Mouse (Mus musculus): ENCODE data around the gene Dhx35. TPM values are rescaled to one million over a fixed set of nuclear protein-coding genes. Genes with fewer than 3 reads are reported as not detected.

Gene Dhx35
- polyA plus RNA-seq, 1 experiment from 2014 or later = 13.6 TPM

DNA sequence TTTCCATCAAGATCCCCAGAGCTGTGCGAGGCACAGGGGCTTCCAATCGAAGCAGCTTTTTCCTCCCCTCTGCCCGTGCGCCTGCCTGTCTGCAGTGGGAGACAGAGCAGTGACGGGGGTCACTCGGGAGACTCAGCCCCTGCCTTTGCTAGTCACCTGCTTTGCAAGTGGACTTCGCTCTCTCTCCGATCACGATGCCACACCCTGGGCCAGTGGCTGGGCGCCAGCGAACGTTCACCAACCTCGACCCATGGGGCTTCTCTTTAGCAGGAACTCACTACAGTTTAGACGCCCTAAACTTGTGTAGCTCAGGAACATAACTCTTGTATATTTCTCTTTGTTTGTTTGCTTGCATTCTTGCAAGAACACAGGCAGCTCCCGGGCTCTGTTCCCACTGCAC is 63.0 kb downstream of the Dhx35 start:
- H3K9me3 ChIP-seq = no peaks in the 10 kb centered on the region
- no peak overlapping the region for H3K9ac ChIP-seq
- peak; percentile 86 for ATAC-seq
- 62% methylated on average over 15 of the region's 15 CpGs for WGBS
- no peak overlapping the region for H3K4me3 ChIP-seq (replicated peaks)
- peak overlapping the region; percentile 1; the same call in 1 of the 2 replicates for H3K4me2 ChIP-seq (replicated peaks)
- peaks cover 31% of the 10 kb centered on the region for H3K4me1 ChIP-seq (replicated peaks)
- H3K27ac ChIP-seq = peak overlapping the region; percentile 82
- no peaks in the 10 kb centered on the region for H3K27me3 ChIP-seq (replicated peaks)
- 0 out of 2 replicates have a peak, but pooled peaks cover 3% of the 10 kb centered on the region for H3K36me3 ChIP-seq

DNA sequence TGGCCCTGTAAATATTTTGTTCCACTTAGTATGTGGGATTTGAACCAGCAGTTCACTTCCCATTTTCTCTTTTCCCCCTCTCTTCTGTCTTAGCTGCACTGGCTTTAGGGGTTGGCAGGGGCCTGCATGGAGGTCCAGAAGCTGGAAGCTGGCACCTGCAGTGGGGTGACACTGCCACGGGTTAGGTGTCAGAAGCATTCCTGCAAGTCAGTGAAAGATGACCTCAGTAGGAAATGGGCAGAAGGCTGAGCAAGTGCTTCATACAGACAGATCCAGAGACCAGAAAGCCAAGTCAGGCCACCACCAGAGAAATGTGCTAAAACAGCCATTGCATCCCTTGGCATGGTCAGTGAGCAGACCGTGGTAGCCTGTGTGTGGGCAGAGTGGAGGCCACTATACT is 66.5 kb downstream of the Dhx35 start:
- WGBS = 68% methylated on average over 2 of the region's 2 CpGs
- no peak overlapping the region for H3K27ac ChIP-seq
- 0 out of 2 replicates have a peak, but pooled peaks cover 3% of the 10 kb centered on the region for H3K36me3 ChIP-seq
- H3K27me3 ChIP-seq (replicated peaks) = no peaks in the 10 kb centered on the region
- peaks cover 26% of the 10 kb centered on the region for H3K4me1 ChIP-seq (replicated peaks)
- H3K4me3 ChIP-seq (replicated peaks) = no peak overlapping the region
- H3K4me2 ChIP-seq (replicated peaks) = no peak overlapping the region
- H3K9ac ChIP-seq = no peak overlapping the region
- no peak for ATAC-seq
- H3K9me3 ChIP-seq = no peaks in the 10 kb centered on the region

DNA sequence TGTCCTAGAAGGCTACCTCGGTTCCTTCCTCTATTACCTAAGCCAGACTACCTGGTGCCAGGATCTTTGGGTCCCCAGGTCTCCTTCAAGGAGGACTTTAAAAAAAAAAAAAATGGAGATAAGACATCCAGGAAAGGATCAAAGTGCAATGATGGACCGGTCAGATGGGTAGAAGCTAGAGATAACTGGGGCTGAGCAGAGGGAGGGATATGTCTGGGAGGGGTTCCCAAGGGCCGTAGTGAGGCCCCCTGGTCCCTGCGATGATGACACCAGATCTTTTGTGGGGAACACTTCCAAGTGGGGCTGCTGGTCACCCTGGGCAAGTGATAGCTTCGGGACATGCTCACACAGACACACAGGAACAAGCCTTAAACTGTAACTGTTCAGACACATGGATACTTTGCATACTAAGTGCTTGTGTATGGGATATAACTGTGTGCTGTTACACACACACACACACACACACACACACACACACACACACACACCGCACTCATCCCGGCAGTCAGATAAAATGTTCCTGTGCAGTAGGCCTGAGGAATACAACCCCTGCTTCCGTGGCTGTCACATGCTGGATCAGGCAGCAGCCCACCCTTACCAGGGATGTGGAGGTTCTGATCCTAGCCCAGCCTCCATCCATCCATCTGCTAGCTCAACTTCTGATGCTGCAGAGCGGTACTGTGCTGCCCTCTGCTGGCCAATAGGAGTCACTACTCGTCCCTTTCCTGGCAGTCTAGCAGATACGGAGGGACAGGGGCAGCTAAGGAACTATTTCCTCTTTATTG is 68.9 kb downstream of the Dhx35 start:
- WGBS = 40% methylated on average over 11 of the region's 11 CpGs
- H3K36me3 ChIP-seq = no peaks in the 10 kb centered on the region
- peak overlapping the region; percentile 32; the same call in 1 of the 2 replicates for H3K27ac ChIP-seq
- ATAC-seq = peak; percentile 71
- no peak overlapping the region for H3K4me2 ChIP-seq (replicated peaks)
- H3K4me1 ChIP-seq (replicated peaks) = 0 out of 2 replicates have a peak, but pooled peaks cover 7% of the 10 kb centered on the region
- no peaks in the 10 kb centered on the region for H3K27me3 ChIP-seq (replicated peaks)
- no peaks in the 10 kb centered on the region for H3K9me3 ChIP-seq
- H3K4me3 ChIP-seq (replicated peaks) = no peak overlapping the region
- H3K9ac ChIP-seq = no peak overlapping the region

- H3K4me1 ChIP-seq (replicated peaks) = 0 out of 2 replicates have a peak, but pooled peaks cover 7% of the 10 kb centered on the region
- 80% methylated on average over 4 of the region's 4 CpGs for WGBS
- ATAC-seq = peak; percentile 21
- H3K9ac ChIP-seq = no peak overlapping the region
- H3K27me3 ChIP-seq (replicated peaks) = no peaks in the 10 kb centered on the region
- H3K36me3 ChIP-seq = no peaks in the 10 kb centered on the region
- H3K4me3 ChIP-seq (replicated peaks) = no peak overlapping the region
- H3K4me2 ChIP-seq (replicated peaks) = no peak overlapping the region
- no peak overlapping the region for H3K27ac ChIP-seq
- H3K9me3 ChIP-seq = no peaks in the 10 kb centered on the region
Measured at GRCm38 (mm10) chr2:158864126-158864458, 69.5 kb downstream of the Dhx35 start.

DNA sequence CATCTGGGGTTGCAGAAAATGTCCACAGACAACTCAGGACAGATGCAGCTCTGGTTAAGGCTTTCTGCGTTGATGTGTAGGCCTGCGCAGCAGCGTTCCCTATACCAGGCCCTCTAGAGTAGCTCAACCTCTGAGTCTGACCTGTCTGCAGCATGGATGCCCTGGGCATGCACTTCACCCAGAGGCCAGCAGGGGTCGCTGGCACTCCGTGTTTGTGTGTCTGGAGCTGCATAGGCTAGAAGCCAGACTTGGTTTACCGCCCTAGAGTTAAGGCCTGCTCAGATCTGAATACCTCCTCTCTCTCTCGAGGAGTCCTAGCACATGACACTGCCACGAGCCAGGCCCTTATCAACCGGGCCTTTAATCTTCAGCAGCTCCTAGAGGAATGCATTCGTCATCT is 70.8 kb downstream of the Dhx35 start:
- ATAC-seq = peak; percentile 36; the same call in 1 of the 2 replicates
- no peaks in the 10 kb centered on the region for H3K27me3 ChIP-seq (replicated peaks)
- H3K27ac ChIP-seq = no peak overlapping the region
- no peak overlapping the region for H3K4me3 ChIP-seq (replicated peaks)
- no peaks in the 10 kb centered on the region for H3K9me3 ChIP-seq
- 0 out of 2 replicates have a peak, but pooled peaks cover 7% of the 10 kb centered on the region for H3K4me1 ChIP-seq (replicated peaks)
- no peak overlapping the region for H3K4me2 ChIP-seq (replicated peaks)
- H3K36me3 ChIP-seq = no peaks in the 10 kb centered on the region
- H3K9ac ChIP-seq = no peak overlapping the region
- 24% methylated on average over 10 of the region's 10 CpGs for WGBS

- Histone ChIP-seq H3K27ac (no peak overlapping the region), H3K36me3 (no peaks in the 10 kb centered on the region), H3K4me2 (replicated peaks) (no peak overlapping the region), H3K4me3 (replicated peaks) (no peak overlapping the region), H3K27me3 (replicated peaks) (no peaks in the 10 kb centered on the region), H3K9me3 (no peaks in the 10 kb centered on the region), H3K9ac (no peak overlapping the region), H3K4me1 (replicated peaks) (no peaks in the 10 kb centered on the region)
- 56% methylated on average over 6 of the region's 6 CpGs for WGBS
- ATAC-seq = no peak
Measured at GRCm38 (mm10) chr2:158886571-158886970, 92.0 kb downstream of the Dhx35 start.

- Histone ChIP-seq H3K27me3 (replicated peaks) (no peaks in the 10 kb centered on the region), H3K4me2 (replicated peaks) (no peak overlapping the region), H3K27ac (no peak overlapping the region), H3K9ac (no peak overlapping the region), H3K9me3 (no peaks in the 10 kb centered on the region), H3K4me1 (replicated peaks) (0 out of 2 replicates have a peak, but pooled peaks cover 3% of the 10 kb centered on the region), H3K4me3 (replicated peaks) (no peak overlapping the region), H3K36me3 (no peaks in the 10 kb centered on the region)
- no peak for ATAC-seq
- 82% methylated on average over 5 of the region's 5 CpGs for WGBS
Measured at GRCm38 (mm10) chr2:158888531-158888930, 93.9 kb downstream of the Dhx35 start.

- Histone ChIP-seq H3K4me2 (replicated peaks) (no peak overlapping the region), H3K9me3 (no peaks in the 10 kb centered on the region), H3K4me3 (replicated peaks) (no peak overlapping the region), H3K4me1 (replicated peaks) (0 out of 2 replicates have a peak, but pooled peaks cover 3% of the 10 kb centered on the region), H3K36me3 (no peaks in the 10 kb centered on the region), H3K27ac (no peak overlapping the region), H3K27me3 (replicated peaks) (no peaks in the 10 kb centered on the region), H3K9ac (no peak overlapping the region)
- WGBS = 56% methylated on average over 11 of the region's 11 CpGs
- ATAC-seq = no peak
Measured at GRCm38 (mm10) chr2:158889201-158889600, 94.6 kb downstream of the Dhx35 start.

- 0 out of 2 replicates have a peak, but pooled peaks cover 3% of the 10 kb centered on the region for H3K4me1 ChIP-seq (replicated peaks)
- no peaks in the 10 kb centered on the region for H3K36me3 ChIP-seq
- H3K4me2 ChIP-seq (replicated peaks) = no peak overlapping the region
- no peak overlapping the region for H3K9ac ChIP-seq
- 86% methylated on average over 4 of the region's 4 CpGs for WGBS
- H3K4me3 ChIP-seq (replicated peaks) = no peak overlapping the region
- H3K27ac ChIP-seq = no peak overlapping the region
- no peak for ATAC-seq
- H3K27me3 ChIP-seq (replicated peaks) = no peaks in the 10 kb centered on the region
- H3K9me3 ChIP-seq = no peaks in the 10 kb centered on the region
Measured at GRCm38 (mm10) chr2:158891319-158891718, 96.7 kb downstream of the Dhx35 start.

DNA sequence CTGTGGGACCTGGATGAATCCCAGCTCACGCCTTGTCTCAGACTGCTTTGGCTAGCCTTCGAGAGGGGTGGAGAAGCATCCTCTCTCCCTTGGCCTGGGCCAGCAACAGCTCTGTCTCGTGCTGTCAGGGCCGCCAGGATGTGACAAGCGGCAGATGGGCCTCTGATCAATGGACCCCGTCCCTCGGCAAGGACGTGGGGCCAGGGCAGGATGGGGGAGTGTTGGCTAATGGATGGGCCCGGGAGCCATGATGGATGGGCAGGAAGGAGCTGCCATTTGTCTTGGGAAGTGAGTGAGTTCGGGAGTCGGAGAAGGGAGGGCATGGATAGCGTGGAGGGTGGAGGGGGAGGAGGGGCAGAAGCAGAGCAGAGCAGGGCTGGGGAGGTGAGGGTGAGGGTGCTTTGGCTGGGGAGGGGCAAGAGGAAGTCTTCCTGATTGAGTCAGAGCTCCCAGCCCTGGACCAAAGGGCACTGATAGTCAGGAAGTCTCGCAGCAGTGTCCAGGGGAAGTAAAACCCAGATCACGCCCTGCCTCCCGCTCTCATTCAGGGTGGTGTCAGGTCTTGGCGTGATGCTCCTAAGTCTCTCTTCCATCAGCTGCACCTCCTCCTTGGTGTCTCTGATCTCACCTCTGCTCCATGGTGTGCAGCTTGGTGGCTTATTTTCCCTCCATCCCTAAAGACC is 98.7 kb downstream of the Dhx35 start:
- peak; percentile 23; the same call in 1 of the 2 replicates for ATAC-seq
- 20% methylated on average over 16 of the region's 16 CpGs for WGBS
- Histone ChIP-seq H3K4me1 (replicated peaks) (0 out of 2 replicates have a peak, but pooled peaks cover 3% of the 10 kb centered on the region), H3K27ac (no peak overlapping the region), H3K36me3 (no peaks in the 10 kb centered on the region), H3K4me3 (replicated peaks) (no peak overlapping the region), H3K4me2 (replicated peaks) (no peak overlapping the region), H3K9me3 (no peaks in the 10 kb centered on the region), H3K27me3 (replicated peaks) (0 out of 2 replicates have a peak, but pooled peaks cover 2% of the 10 kb centered on the region), H3K9ac (no peak overlapping the region)

DNA sequence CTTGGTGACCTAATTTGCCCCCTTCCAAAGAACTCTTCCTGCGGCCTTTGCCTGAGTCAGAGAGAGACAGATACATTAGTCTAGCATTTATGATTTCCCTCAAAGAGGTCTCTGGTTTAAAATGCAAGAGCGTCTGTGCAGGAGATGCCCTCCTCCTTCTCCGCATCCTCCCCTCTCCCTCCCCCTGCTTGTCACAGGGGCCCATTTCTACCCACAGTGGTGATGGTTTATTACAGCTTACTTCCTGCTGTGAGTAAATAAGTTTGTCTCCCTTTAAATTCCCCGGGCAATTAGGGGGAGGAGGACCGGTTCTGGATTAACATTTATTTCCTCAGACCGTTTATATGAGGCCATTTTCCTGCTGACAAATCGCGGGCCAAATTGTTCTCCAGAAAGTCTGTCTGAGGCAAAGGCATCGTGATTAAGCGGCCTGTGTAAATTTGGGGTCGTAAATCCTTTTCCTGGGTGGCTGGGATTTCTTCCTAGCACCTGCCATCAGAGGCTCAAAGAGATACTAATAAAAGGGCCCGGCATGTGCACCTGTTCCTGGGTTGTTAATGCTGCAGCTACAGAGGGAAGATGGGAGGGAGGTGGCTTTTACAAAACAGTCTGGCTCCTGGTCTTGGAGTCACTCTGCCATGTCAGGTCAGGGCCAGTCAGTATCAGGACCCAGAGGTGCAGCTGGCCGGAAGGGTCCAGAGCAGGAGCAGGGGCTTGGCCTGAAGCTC is 104.0 kb downstream of the Dhx35 start:
- H3K36me3 ChIP-seq = no peaks in the 10 kb centered on the region
- no peak overlapping the region for H3K9ac ChIP-seq
- 0 out of 2 replicates have a peak, but pooled peaks cover 2% of the 10 kb centered on the region for H3K27me3 ChIP-seq (replicated peaks)
- no peak overlapping the region for H3K27ac ChIP-seq
- ATAC-seq = no peak
- H3K4me2 ChIP-seq (replicated peaks) = no peak overlapping the region
- 22% methylated on average over 13 of the region's 13 CpGs for WGBS
- H3K4me3 ChIP-seq (replicated peaks) = no peak overlapping the region
- no peaks in the 10 kb centered on the region for H3K9me3 ChIP-seq
- H3K4me1 ChIP-seq (replicated peaks) = no peaks in the 10 kb centered on the region

Measured in intestine, embryonic 15.5 days (tissue).